Mouse (Mus musculus) limb, embryonic 14.5 days (tissue): ENCODE measurements around the gene Alox12b. TPM values are rescaled to one million over a fixed set of nuclear protein-coding genes. Genes with fewer than 3 reads are reported as not detected.

Source experiments
- ATAC-seq: fragments of 200-750 bp; cut with Nextera tagmentation; 2 replicates; pipeline ENCODE4 v1.8.0; 2017; ENCODE audit warnings: low read depth, moderate number of reproducible peaks, moderate TSS enrichment; ENCODE audit not compliant: low FRiP score
- DNase-seq: peaks from one replicate; pipeline ENCODE4 v3.0.0-alpha.2; 2015; ENCODE audit warnings: low spot score
- H3K27ac ChIP-seq: fragments of 300-500 bp; sonication (generic); replicated peaks from 2 replicates; pipeline ENCODE4 v1.5.1; 2014; ENCODE audit warnings: low read depth, mild to moderate bottlenecking, low read length, moderate library complexity, mixed read lengths
- H3K27me3 ChIP-seq: fragments of 300-500 bp; sonication (generic); 2 replicates; pipeline ENCODE4 v1.6.1; 2014; ENCODE audit warnings: low read length, mixed read lengths; ENCODE audit not compliant: control insufficient read depth, insufficient read depth
- H3K36me3 ChIP-seq: fragments of 300-500 bp; sonication (generic); 2 replicates; pipeline ENCODE4 v1.6.1; 2014; ENCODE audit warnings: mild to moderate bottlenecking, low read length, moderate library complexity, mixed read lengths; ENCODE audit not compliant: control insufficient read depth, insufficient read depth
- H3K4me1 ChIP-seq: fragments of 300-500 bp; sonication (generic); 2 replicates; pipeline ENCODE4 v1.6.1; 2014; ENCODE audit warnings: antibody characterized with exemption, low read length, mixed read lengths; ENCODE audit not compliant: control insufficient read depth, insufficient read depth
- H3K4me2 ChIP-seq: fragments of 300-500 bp; sonication (generic); replicated peaks from 2 replicates; pipeline ENCODE4 v1.6.1; 2014; ENCODE audit warnings: low read depth, mild to moderate bottlenecking, low read length, moderate library complexity; ENCODE audit not compliant: severe bottlenecking
- H3K4me3 ChIP-seq: fragments of 300-500 bp; sonication (generic); replicated peaks from 2 replicates; pipeline ENCODE4 v1.5.1; 2014; ENCODE audit warnings: low read length
- H3K9ac ChIP-seq: fragments of 300-500 bp; sonication (generic); 2 replicates; pipeline ENCODE4 v1.6.1; 2014; ENCODE audit warnings: mild to moderate bottlenecking, low read depth, low read length, moderate library complexity; ENCODE audit not compliant: severe bottlenecking
- H3K9me3 ChIP-seq: fragments of 300-500 bp; sonication (generic); 2 replicates; pipeline ENCODE4 v1.6.1; 2016; ENCODE audit warnings: low read length; ENCODE audit not compliant: control insufficient read depth
- POLR2A ChIP-seq: fragments of 200-500 bp; IDR thresholded peaks from 2 replicates; pipeline ENCODE4 v1.8.0; 2012; ENCODE audit warnings: inconsistent platforms, mild to moderate bottlenecking, moderate library complexity, borderline replicate concordance; ENCODE audit not compliant: insufficient read depth, insufficient read length; ENCODE audit errors: extremely low read depth
- WGBS: fragments of 180-500 bp; shearing (Covaris S2); extraction: QIAGEN DNeasy Blood & Tissue Kit; methylation state at CpG from one replicate; pipeline ENCODE4 v1.1.7; 2014; 5-methylcytosine and 5-hydroxymethylcytosine counted together
- polyA plus RNA-seq, 2 experiments: library from polyadenylated mRNA; depleted of rRNA in 1 of 2; stranded (reverse) in 1 of 2; unstranded in 1 of 2; fragments of >200 nt; fragmentation: Nextera tagmentation in 1 of 2; extraction: Ambion mirVana in 1 of 2; gene quantifications; 2 replicates each; pipeline versions ENCODE4 v1.2.1 to v1.2.3; 2012 to 2014

The Alox12b gene
- polyA plus RNA-seq, 2 experiments = 0.24 to 0.83 TPM

GRCm38 (mm10) chr11:69111051-69111810, 45.6 kb upstream of the Alox12b start:
- no peak for DNase-seq
- H3K27me3 ChIP-seq = no peaks in the 10 kb centered on the region
- WGBS = 6% methylated on average over 21 of the region's 21 CpGs
- H3K4me1 ChIP-seq = peaks cover 8% of the 10 kb centered on the region; the same call in 1 of the 2 replicates
- no peaks in the 10 kb centered on the region for H3K9me3 ChIP-seq
- no peak overlapping the region for H3K27ac ChIP-seq
- H3K36me3 ChIP-seq = peaks cover 34% of the 10 kb centered on the region
- H3K4me3 ChIP-seq = peak overlapping the region; percentile 46
- H3K4me2 ChIP-seq = peak overlapping the region; percentile 58
- TF ChIP-seq POLR2A = no peak
- H3K9ac ChIP-seq = peak overlapping the region; percentile 37
- peak; percentile 36 for ATAC-seq

GRCm38 (mm10) chr11:69111865-69112264, 44.9 kb upstream of the Alox12b start:
- WGBS = 59% methylated on average over 4 of the region's 4 CpGs
- H3K4me1 ChIP-seq = peaks cover 9% of the 10 kb centered on the region; the same call in 1 of the 2 replicates
- H3K9me3 ChIP-seq = no peaks in the 10 kb centered on the region
- peaks cover 28% of the 10 kb centered on the region for H3K36me3 ChIP-seq
- no peak overlapping the region for H3K27ac ChIP-seq
- no peak for TF ChIP-seq POLR2A
- DNase-seq (no peak), ATAC-seq (no peak)
- H3K27me3 ChIP-seq = no peaks in the 10 kb centered on the region
- no peak overlapping the region for H3K4me2 ChIP-seq
- H3K9ac ChIP-seq = no peak overlapping the region
- peak overlapping the region; percentile 46; the same call in 1 of the 2 replicates for H3K4me3 ChIP-seq

DNA sequence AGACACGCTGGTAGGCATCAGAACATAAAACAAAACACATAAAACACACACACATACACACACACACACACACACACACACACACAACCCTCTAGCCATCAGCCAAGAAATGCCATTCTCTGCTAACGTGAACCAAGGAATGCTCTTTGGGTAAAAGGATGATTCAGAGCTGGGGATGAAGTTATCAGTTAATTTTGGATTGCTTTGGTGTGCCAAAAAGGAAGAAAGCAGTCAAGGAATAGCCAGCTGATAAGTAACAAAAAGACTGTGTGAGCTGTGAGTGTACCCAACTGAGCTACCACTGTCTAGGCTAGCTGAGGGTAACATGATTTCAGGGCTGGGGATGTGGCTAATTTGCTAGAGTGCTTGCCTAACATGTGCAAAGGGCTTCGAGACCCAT, 42.8 kb upstream of the Alox12b start:
- DNase-seq (no peak), ATAC-seq (no peak)
- Histone ChIP-seq H3K4me1 (peaks cover 14% of the 10 kb centered on the region), H3K4me3 (no peak overlapping the region), H3K9me3 (no peaks in the 10 kb centered on the region), H3K9ac (no peak overlapping the region), H3K36me3 (peaks cover 7% of the 10 kb centered on the region), H3K4me2 (no peak overlapping the region), H3K27ac (no peak overlapping the region), H3K27me3 (no peaks in the 10 kb centered on the region)
- TF ChIP-seq POLR2A = no peak
- WGBS = 74% methylated on average over 3 of the region's 3 CpGs

DNA sequence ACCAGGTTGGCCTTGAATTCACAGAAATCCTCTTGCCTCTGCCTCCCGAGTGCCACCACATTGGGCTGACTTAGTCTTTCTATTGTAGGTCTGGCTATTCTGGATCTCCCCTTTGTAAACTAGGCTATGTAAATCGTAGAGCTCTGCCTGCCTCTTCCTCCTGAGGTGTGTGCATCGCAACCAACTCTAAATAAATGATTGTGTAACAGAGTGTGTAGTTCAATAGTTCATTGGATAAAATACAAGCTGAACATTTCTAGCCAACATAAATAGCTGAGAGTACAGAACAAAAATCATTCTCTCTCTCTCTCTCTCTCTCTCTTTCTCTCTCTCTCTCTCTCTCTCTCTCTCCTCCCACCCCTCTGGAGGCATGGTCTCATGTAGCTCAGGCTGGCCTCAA, 42.2 kb upstream of the Alox12b start:
- Histone ChIP-seq H3K9me3 (no peaks in the 10 kb centered on the region), H3K27me3 (no peaks in the 10 kb centered on the region), H3K4me2 (no peak overlapping the region), H3K4me3 (no peak overlapping the region), H3K27ac (no peak overlapping the region), H3K4me1 (peaks cover 18% of the 10 kb centered on the region), H3K36me3 (peaks cover under 1% of the 10 kb centered on the region; the same call in 1 of the 2 replicates), H3K9ac (no peak overlapping the region)
- WGBS = 76% methylated on average over 3 of the region's 3 CpGs
- ATAC-seq = no peak
- TF ChIP-seq POLR2A = no peak
- no peak for DNase-seq

DNA sequence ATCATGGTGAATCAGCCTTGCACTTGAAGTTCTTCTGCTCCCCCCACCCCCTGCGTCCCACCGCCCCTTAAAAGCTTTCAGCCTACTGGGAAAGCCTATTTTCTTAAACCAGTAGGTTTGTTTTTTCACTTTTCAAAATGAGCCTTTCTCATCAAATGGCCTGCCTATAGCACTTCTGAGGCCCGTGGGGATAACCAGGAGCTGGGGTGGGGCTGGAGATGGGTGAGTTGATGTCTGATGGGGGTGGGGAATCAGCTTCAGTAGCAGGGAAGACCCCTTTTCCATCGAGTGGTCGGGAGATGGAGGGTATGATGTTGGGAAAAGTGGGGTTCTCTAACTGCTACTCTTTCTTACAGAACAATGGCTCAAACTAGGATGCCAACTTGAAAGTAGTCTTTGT, 39.9 kb upstream of the Alox12b start:
- Histone ChIP-seq H3K27ac (no peak overlapping the region), H3K27me3 (no peaks in the 10 kb centered on the region), H3K9me3 (no peaks in the 10 kb centered on the region), H3K4me2 (0 out of 2 replicates have a peak overlapping the region, but pooled peaks have one; percentile 82), H3K4me1 (peaks cover 27% of the 10 kb centered on the region), H3K4me3 (peak overlapping the region; percentile 60; the same call in 1 of the 2 replicates), H3K36me3 (no peaks in the 10 kb centered on the region), H3K9ac (no peak overlapping the region)
- DNase-seq (no peak), ATAC-seq (no peak)
- no peak for TF ChIP-seq POLR2A
- 52% methylated on average over 5 of the region's 5 CpGs for WGBS
